Mouse (Mus musculus) small intestine, adult 2 months (tissue): Measurements from ENCODE around the gene Grip2.

ENCODE experiments used
- CTCF ChIP-seq: fragments of 200-500 bp; IDR thresholded peaks from 2 replicates; pipeline ENCODE4 v1.5.1; 2012; ENCODE audit warnings: low read depth, mild to moderate bottlenecking, control low read depth, inconsistent platforms, low read length, moderate library complexity, mixed read lengths; ENCODE audit not compliant: insufficient replicate concordance, insufficient read length; ENCODE audit errors: extremely low read depth
- POLR2A ChIP-seq: fragments of 200-500 bp; IDR thresholded peaks from 2 replicates; pipeline ENCODE4 v1.6.1; 2012; ENCODE audit warnings: low read depth, mild to moderate bottlenecking, control low read depth, inconsistent platforms, low read length, moderate library complexity

GRCm38 (mm10) chr6:91843628-91844153 lies 16.6 kb upstream of the Grip2 start:
- TF ChIP-seq CTCF (no peak), POLR2A (no peak)
